Mouse (Mus musculus) thymus, adult 2 months (tissue): ENCODE data around the gene Sugp2.

Experiments
- CTCF ChIP-seq: fragments of 200-500 bp; IDR thresholded peaks from 2 replicates; pipeline ENCODE4 v1.5.1; 2012; ENCODE audit warnings: mild to moderate bottlenecking, control low read depth, low read length, moderate library complexity, borderline replicate concordance; ENCODE audit not compliant: control insufficient read depth, poor library complexity, insufficient read depth; ENCODE audit errors: extremely low read depth
- POLR2A ChIP-seq: fragments of 200-500 bp; IDR thresholded peaks from 2 replicates; pipeline ENCODE4 v1.6.1; 2012; ENCODE audit warnings: mild to moderate bottlenecking, low read length, control low read depth, moderate library complexity; ENCODE audit not compliant: control insufficient read depth, poor library complexity, insufficient read depth; ENCODE audit errors: extremely low read depth

DNA sequence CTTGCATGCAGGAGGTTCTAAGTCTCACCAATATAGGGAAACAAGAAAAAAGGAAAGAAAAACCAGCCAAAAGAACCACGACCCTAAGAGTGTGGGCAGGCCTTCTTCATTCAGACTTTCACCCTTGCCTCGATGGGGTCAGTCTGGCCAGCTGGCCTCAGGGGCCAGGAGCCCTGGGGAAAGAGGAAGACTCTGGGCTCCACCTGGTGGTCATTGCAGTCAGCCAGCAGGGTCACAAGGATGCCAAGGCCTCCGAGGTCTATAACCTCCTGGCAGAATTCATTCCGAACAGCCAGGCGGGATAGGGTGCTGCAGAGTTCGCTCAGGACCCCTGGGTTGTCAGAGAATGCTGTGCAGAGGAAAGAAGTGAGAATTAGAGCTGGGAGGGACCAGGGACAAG lies 10.7 kb upstream of the Sugp2 start:
- TF ChIP-seq CTCF (peak; percentile 45; the same call in 1 of the 2 replicates), POLR2A (no peak)
